Mouse (Mus musculus) testis, adult 2 months (tissue): Measurements from ENCODE around the gene Defb39.

Source experiments
- CTCF ChIP-seq: fragments of 200-500 bp; IDR thresholded peaks from 2 replicates; pipeline ENCODE4 v1.5.1; 2012; ENCODE audit warnings: low read depth, mild to moderate bottlenecking, inconsistent platforms, low read length, moderate library complexity; ENCODE audit not compliant: control insufficient read depth, insufficient read depth, insufficient replicate concordance
- POLR2A ChIP-seq: fragments of 200-500 bp; IDR thresholded peaks from 2 replicates; pipeline ENCODE4 v1.6.1; 2012; ENCODE audit warnings: low read depth, mild to moderate bottlenecking, inconsistent platforms, low read length, moderate library complexity; ENCODE audit not compliant: control insufficient read depth

GRCm38 (mm10) chr8:19066013-19066412, 1.4 kb upstream of the Defb39 start:
- no peak for TF ChIP-seq CTCF
- TF ChIP-seq POLR2A, result no peak
